Comparison of ENCODE assay signal across 23 mouse cellular contexts in the genomic region with DNA sequence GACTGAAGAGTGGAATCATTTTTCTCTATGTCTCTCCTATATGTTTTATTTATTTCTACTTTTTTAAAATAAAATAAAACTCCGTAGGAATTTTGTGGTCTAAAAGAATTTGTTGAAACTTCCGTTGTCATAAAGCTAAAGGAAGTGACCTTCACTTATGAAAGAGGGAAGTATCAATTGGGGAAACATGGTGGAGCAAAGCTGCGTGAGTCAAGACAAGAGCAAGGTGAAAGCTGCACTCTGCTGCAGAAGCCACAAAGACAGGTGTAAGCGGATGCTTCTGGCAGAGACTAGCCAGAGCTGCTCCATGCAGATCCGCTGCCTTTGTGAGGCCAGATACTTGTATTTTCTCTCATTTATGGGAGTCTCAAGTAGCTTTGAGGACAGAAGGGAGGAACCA. TPM values are rescaled to one million over a fixed set of nuclear protein-coding genes. Genes with fewer than 3 reads are reported as not detected.
"Had no signal": no experiment of that assay in that cellular context is flagged by ENCODE, and none has a peak within 500 bp of the region (broad histone marks: within the 10 kb centered on the region; RNA-seq: fewer than 3 reads in every experiment).

No protein-coding gene starts in this region.

- H3K9me3 ChIP-seq: kidney, embryonic 15.5 days; limb, embryonic 10.5 days; liver, embryonic 15.5 days; midbrain, embryonic 10.5 days; neural tube, embryonic 12.5 days had no signal

- H3K27me3 ChIP-seq: kidney, embryonic 15.5 days; liver, embryonic 15.5 days; neural tube, embryonic 12.5 days had no signal

- H3K27ac ChIP-seq: kidney, embryonic 15.5 days; limb, embryonic 10.5 days; liver, embryonic 15.5 days; midbrain, embryonic 10.5 days; neural tube, embryonic 12.5 days had no signal

- H3K4me1 ChIP-seq: kidney, embryonic 15.5 days; liver, embryonic 15.5 days; midbrain, embryonic 10.5 days; neural tube, embryonic 12.5 days had no signal

- H3K36me3 ChIP-seq: kidney, embryonic 15.5 days; limb, embryonic 10.5 days; liver, embryonic 15.5 days; midbrain, embryonic 10.5 days; neural tube, embryonic 12.5 days had no signal

- H3K4me3 ChIP-seq: kidney, embryonic 15.5 days; limb, embryonic 10.5 days; liver, embryonic 15.5 days; midbrain, embryonic 10.5 days; neural tube, embryonic 12.5 days had no signal

- ATAC-seq: lung, postnatal 0 days had no signal

- DNase-seq: kidney, adult 11 months; kidney, postnatal 14 days; lung, adult 2 months; lung, postnatal 36 days; midbrain, embryonic 14.5 days; right cerebral cortex, postnatal 14 days; thymus, adult 2 months; thymus, postnatal 25 days had no signal

RNA-seq across cellular contexts. Expression of a gene that starts 7.6 kb away (rescaled TPM):
- total RNA-seq: layer of hippocampus, adult 8-10 months; layer of hippocampus, postnatal 14 days; left cerebral cortex, adult 18-20 months; left cerebral cortex, postnatal 14 days had no signal
- polyA plus RNA-seq: kidney, embryonic 15.5 days; large intestine, adult 2 months; limb, embryonic 10.5 days; limb, embryonic 14.5 days; liver, embryonic 11.5 days; liver, embryonic 15.5 days; lung, adult 2 months; lung, postnatal 0 days; midbrain, embryonic 10.5 days; midbrain, embryonic 14.5 days; neural tube, embryonic 12.5 days; stomach, embryonic 14.5 days; thymus, adult 2 months; urinary bladder, adult 2 months had no signal

RNA-seq across cellular contexts. Expression of a gene that starts 15.1 kb away (rescaled TPM):
- total RNA-seq: layer of hippocampus, adult 8-10 months; layer of hippocampus, postnatal 14 days; left cerebral cortex, adult 18-20 months; left cerebral cortex, postnatal 14 days had no signal
- polyA plus RNA-seq: kidney, embryonic 15.5 days; large intestine, adult 2 months; limb, embryonic 10.5 days; limb, embryonic 14.5 days; liver, embryonic 11.5 days; liver, embryonic 15.5 days; lung, adult 2 months; lung, postnatal 0 days; midbrain, embryonic 10.5 days; midbrain, embryonic 14.5 days; neural tube, embryonic 12.5 days; stomach, embryonic 14.5 days; thymus, adult 2 months; urinary bladder, adult 2 months had no signal

RNA-seq across cellular contexts. Expression of a gene that starts 22.1 kb away (rescaled TPM):
- total RNA-seq: layer of hippocampus, adult 8-10 months; layer of hippocampus, postnatal 14 days; left cerebral cortex, adult 18-20 months; left cerebral cortex, postnatal 14 days had no signal
- polyA plus RNA-seq: kidney, embryonic 15.5 days; large intestine, adult 2 months; limb, embryonic 10.5 days; limb, embryonic 14.5 days; liver, embryonic 11.5 days; liver, embryonic 15.5 days; lung, adult 2 months; lung, postnatal 0 days; midbrain, embryonic 10.5 days; midbrain, embryonic 14.5 days; neural tube, embryonic 12.5 days; stomach, embryonic 14.5 days; thymus, adult 2 months; urinary bladder, adult 2 months had no signal

RNA-seq across cellular contexts. Expression of a gene that starts 22.8 kb away (rescaled TPM):
- polyA plus RNA-seq: lung, postnatal 0 days had no signal
